Mouse (Mus musculus) forelimb bud, embryonic 11.5 days (tissue): ENCODE results near the gene Ankrd52.

Experiments used
- DNase-seq: peaks from one replicate; pipeline ENCODE4 v3.0.0-alpha.2; 2012; ENCODE audit warnings: low read depth, low spot score

Ankrd52 gene

GRCm38 (mm10) chr10:128369599-128369998 is 7.3 kb upstream of the Ankrd52 start:
- no peak for DNase-seq

DNA sequence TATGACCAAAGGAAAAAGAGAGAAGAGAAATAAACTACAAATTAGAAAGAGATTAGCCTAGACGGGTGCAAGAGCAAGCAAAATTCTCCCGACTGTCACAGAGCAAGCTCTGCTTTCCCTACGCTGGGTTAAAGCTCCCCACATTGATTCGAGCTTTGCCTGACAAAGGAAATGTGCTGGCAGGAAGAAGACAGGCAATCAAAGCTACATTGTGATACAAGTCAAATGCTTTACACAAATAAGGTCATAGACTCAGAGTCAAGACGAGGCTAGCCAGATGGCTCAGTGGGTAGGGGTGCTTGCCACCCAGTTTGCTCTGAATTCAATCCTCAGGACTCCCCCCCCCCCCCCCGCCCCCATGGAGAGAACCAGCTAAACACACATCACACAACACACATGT is 6.9 kb upstream of the Ankrd52 start:
- no peak for DNase-seq

DNA sequence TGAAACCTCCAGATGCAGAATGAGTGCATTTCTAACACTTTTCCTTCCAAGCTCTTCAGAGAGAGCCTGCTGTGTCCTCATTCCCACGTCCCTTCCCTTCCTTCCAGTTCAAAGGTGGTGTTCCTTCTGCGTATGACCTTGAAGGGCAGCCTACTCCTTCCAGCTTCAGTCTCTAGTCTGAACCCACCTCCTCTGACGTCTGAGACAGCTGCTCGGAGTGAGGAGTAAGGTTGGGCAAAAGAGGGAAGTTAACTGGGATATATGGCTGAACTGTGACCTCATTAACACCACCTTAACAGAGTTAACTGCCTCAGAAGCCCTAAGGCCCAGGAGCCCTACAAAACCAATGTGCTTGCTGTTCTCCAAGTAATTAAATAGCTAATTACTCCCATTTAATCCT is 6.3 kb upstream of the Ankrd52 start:
- DNase-seq: peak; percentile 52

DNA sequence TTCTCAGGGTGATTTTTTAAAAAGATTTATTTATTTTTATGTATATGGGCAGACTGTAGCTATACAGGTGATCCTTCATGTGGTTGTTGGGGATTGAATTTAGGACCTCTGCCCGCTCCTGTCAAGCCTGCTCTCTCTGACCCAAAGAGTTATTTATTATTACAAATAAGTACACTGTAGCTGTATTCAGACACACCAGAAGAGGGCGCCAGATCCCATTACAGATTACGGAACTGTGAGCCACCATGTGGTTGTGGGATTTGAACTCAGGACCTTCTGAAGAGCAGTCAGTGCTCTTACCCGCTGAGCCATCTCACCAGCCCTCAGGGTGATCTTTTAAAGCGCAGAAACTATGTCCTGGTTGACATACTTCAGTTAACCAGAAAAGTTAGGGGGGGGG is 4.8 kb upstream of the Ankrd52 start:
- no peak for DNase-seq

DNA sequence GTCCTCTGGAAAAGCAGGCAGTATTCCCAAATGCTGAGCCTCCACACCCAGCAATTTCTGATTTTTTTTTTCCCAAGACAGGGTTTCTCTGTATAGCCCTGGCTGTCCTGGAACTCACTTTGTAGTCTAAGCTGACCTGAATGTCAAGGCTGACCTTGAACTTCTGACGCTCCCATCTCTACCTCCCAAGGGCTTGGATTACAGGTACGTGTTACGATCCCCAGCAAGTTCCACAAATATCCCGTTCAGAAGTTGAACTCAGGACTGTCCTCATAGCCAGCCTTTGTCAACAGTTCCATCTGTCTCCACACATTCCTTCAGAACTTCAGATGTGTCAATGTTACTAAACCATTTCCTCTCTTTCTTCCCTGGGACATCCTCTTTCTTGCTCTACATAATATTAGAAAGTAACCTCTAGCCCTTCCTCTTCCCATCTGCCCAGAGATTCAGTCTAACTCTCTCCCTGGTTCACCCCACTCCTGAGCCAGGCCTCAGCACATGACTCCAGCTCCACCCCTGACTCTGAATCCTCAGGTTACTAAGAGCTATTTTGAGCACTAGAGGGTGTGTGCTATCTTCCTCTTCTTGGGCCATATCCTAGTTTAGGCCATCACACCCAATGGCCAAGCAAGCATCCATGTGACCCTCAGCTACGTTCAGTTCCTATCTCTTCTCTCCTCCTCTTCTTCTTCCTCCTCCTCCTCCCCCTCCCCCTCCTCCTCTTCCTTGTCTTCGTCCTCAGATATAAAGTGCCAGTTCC is 3.7 kb upstream of the Ankrd52 start:
- DNase-seq: no peak

DNA sequence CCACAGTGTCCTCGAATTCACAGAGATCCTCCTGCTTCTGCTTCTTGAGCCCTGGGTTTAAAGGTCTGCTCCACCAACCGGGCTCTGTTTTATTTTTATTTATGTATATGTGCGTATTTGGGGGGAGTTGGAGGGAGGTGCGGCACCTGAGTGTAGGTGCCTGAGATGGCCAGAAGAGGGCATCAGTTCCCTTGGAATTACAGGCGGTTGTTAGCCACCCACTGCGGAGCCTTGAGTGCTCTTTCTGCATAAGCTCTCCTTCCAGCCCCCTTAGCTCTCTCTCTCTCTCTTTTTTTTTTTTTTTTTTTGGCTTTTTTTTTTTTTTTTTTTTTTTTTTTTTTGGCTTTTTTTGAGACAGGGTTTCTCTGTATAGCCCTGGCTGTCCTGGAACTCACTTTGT is 2.5 kb upstream of the Ankrd52 start:
- DNase-seq: peak; percentile 18

- no peak for DNase-seq
Measured at GRCm38 (mm10) chr10:128376099-128376454, 838 bp upstream of the Ankrd52 start.

DNA sequence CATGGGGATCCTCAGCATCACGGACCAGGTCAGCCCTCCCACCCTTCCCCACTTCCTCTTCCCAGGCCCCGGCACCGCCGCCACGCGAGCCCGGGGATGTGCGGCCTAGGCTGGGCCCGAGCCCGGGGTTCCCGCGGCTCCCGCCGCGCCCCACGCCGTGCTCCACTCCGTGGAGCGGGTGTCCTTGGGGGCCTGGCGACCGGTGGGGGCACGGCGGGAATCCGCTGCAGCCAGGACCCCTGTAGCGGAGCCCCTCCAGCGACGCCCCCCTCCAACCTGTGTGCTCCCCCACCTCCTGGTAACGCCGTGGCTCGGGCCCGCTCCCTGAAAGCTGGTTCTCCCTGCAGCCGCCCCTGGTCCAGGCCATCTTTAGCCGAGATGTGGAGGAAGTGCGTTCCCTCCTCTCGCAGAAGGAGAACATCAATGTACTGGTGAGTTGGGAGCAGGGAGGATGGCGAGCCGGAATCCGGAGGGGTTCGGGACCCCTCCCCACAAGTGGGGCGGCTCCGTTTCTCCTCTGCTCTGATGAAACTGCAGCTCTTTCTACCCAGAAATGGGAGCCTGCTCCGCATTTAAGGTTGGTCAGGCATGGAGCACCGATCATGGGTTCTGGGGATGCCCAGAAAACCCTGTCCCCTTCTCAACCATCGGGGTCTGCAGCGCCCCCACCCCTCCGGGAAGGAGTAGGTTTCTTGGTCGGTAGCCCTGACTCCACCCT is 466 bp downstream of the Ankrd52 start:
- DNase-seq: peak; percentile 63

GRCm38 (mm10) chr10:128377940-128378448 is 1.1 kb downstream of the Ankrd52 start:
- no peak for DNase-seq

DNA sequence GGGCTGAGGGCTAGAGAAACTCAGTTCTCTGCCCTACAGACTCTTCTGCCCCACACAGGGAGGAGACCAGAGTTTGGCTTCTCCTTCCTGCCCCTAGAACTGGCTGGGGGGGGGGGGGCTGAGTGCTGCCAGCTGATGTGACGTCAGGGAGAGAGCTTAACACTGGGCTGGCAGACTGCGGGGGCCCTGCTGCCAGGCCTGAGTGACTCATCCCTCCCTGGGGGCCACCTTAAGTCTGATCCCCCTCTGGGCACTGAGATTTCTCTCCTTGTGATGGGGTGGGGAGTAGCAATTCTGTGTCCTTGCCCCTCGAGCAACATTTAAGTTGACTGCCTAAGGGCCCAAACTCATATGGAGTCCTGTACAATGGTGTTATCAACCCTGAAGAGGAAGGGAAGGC is 1.5 kb downstream of the Ankrd52 start:
- no peak for DNase-seq

- DNase-seq: no peak
Measured at GRCm38 (mm10) chr10:128379260-128379659, 2.3 kb downstream of the Ankrd52 start.

GRCm38 (mm10) chr10:128380565-128380964 is 3.6 kb downstream of the Ankrd52 start:
- no peak for DNase-seq

DNA sequence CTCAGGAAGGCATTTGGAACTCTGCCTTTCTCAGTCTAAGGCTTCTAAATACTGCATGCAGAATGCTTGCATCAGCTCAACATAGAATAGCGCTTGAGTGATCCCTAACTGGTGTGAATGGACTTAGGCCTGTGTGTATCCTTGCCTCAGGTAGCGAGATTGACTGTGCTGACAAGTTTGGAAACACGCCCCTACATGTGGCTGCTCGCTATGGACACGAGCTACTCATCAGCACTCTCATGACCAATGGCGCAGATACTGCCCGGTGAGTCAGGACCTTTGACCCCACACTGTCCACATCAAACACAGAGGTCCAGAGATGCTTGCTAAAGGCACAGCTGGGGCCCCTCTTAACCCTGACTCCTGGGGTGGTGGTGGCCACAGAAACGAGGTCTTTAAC is 5.6 kb downstream of the Ankrd52 start:
- DNase-seq: no peak

GRCm38 (mm10) chr10:128385902-128386301 is 9.0 kb downstream of the Ankrd52 start:
- no peak for DNase-seq

DNA sequence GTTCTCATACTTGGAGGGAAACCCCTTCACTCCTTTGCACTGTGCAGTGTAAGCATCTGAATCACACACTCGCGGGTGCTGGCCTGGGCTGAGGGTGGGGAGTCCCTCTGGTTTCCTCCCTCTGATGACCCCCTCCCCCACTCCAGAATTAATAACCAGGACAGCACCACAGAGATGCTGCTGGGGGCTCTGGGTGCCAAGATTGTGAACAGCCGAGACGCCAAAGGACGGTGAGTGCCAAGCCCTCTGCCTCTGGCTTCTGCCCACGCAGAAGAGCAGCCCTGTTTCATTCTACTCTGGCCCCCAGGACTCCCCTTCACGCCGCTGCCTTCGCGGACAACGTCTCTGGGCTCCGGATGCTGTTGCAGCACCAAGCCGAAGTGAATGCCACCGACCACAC is 12.0 kb downstream of the Ankrd52 start:
- DNase-seq: no peak

GRCm38 (mm10) chr10:128389570-128389969 is 12.7 kb downstream of the Ankrd52 start:
- DNase-seq: no peak

- no peak for DNase-seq
Measured at GRCm38 (mm10) chr10:128390366-128390765, 13.5 kb downstream of the Ankrd52 start.

DNA sequence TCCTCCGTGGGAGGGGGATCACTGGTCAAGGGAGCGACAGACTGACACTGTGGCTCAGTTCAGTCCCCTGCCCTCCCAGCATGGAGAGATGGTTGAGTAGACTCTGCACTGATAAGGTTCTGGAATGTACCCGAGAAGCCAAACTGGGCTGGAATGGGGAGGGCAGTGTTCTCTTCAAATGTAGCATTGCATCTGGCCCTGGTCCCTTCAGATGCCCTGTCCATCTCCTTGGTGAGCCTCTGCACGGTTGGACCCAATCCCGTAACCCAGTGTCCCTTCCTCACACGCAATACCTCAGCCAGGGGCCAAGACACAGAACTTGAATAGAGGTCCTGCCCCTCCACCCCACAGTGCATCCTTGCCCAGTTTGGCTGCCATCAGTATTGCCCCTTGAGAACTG is 14.9 kb downstream of the Ankrd52 start:
- no peak for DNase-seq

DNA sequence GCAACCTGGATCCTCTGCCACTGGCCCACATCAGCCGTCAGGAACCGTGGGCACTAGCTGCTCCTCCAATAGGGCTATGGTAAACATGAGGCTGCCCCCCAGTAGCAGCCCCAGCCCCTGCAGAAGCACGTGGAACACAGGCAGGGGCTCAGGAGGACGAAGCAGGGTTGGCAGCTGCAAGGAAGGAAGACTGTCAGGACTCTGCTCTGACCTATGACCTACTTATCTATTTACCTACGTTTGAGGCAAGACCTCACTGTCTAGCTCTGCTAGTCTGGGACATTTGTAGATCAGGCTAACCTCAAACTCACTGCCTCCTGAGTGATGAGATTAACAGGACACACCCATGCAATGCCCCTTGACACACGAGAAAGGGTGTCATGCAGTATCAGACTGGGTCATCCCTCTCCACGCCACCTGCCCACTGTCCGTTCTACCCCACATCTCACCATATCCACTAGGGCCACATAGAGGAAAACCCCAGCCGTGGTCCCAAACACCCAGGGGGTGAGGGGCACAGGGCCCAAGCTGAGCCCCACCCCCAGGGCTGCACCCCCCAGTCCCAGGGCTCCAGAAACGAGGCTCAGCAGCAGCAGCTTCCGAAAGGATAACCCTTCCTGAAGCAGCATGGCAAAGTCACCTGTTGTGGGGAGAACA is 19.2 kb downstream of the Ankrd52 start:
- DNase-seq: no peak

DNA sequence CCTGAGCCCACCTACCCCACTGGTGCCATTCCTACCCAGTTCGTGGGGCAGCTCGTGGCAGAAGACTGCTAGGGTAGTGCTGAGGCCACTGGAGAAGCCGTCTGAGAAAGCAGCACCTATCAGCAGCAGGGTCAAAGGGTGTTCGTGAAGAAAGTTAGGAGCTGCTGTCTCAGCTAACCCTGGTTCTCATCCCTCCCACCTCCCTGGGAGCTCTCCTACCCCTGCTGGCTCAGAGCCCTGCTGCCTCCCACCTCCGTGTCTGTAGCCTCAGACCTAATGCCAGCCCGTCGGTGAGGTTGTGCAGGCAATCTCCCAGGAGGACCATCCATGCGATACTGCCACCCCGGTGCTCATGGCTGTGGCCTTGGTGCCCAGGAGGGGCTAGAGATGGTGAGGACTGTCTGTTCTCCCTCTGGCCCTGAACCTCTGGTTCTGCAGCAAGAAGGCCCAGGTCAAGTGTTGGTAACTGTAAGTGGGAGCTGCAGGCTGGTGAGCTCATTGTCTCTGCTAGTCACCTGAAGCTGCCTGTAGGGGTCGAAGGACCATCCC is 19.9 kb downstream of the Ankrd52 start:
- no peak for DNase-seq

DNA sequence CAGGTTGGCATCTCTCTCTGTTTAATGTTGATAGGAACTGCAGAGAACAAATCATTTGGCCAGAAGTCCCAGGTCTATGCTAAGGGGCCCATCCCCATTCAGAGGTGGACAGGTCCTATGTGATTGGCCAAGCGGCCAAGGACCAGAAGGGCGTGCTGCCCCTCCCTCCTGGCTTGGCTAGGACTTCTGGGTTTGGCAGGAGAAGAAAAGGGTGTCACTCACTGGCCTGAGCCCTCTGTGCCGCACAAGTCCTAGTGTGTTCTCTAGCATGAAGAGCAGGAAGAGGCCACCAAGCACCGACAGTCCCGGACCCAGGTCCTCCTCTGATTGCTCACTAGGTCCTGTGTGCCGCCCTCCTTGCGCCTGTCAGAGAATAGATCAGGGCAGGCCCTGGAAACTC is 20.6 kb downstream of the Ankrd52 start:
- no peak for DNase-seq

DNA sequence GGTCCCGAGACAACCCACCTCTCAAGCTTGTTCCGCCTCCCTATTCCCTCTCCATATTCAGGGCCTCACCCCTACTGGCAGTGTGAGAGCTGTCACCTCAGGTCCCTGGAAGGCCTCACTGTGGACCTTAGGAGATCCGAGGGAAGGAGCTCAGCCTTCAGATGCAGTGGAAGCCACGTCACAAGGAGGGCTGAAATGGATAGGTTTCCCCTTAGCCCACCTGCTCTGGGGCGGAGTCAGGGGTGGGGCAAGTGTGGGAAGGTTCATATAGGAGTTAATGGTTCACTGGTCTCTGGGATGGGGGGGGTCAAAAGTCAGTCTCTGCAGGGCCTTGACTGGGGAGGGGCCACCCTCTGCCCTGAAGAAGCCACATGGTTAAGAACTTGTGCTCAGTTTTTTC is 23.4 kb downstream of the Ankrd52 start:
- no peak for DNase-seq
